Mouse (Mus musculus): ENCODE results near the gene Dock11. TPM values are rescaled to one million over a fixed set of nuclear protein-coding genes. Genes with fewer than 3 reads are reported as not detected.

Gene Dock11
- polyA plus RNA-seq, 1 experiment from 2014 or later, result 15.7 TPM

- H3K4me1 ChIP-seq (ENCODE audit: control insufficient read depth, insufficient read depth, low read length), result no peaks in the 10 kb centered on the region
- no peaks in the 10 kb centered on the region for H3K36me3 ChIP-seq (ENCODE audit: control insufficient read depth, insufficient read depth, low read length)
- H3K9ac ChIP-seq (replicated peaks; ENCODE audit: low read depth, low read length), result no peak overlapping the region
- H3K9me3 ChIP-seq (ENCODE audit: control insufficient read depth, low read length), result no peaks in the 10 kb centered on the region
- H3K27ac ChIP-seq (ENCODE audit: low read depth, low read length), result no peak overlapping the region
- H3K4me3 ChIP-seq (ENCODE audit: low read depth, low read length), result no peak overlapping the region
- no peak for ATAC-seq (ENCODE audit: low read depth)
- H3K27me3 ChIP-seq (ENCODE audit: control insufficient read depth, insufficient read depth, low read length), result no peaks in the 10 kb centered on the region
- H3K4me2 ChIP-seq (ENCODE audit: low read depth, low read length), result no peak overlapping the region
These were observed 44.3 kb downstream of the Dock11 start for GRCm38 (mm10) chrX:35932952-35933351.

GRCm38 (mm10) chrX:35938112-35938511 is 49.5 kb downstream of the Dock11 start:
- ATAC-seq (ENCODE audit: low read depth), result no peak
- no peaks in the 10 kb centered on the region for H3K27me3 ChIP-seq (ENCODE audit: control insufficient read depth, insufficient read depth, low read length)

GRCm38 (mm10) chrX:35946394-35946793 is 57.8 kb downstream of the Dock11 start:
- 84% methylated on average over 1 of the region's 1 CpGs for WGBS
- no peak overlapping the region for H3K27ac ChIP-seq (ENCODE audit: low read depth, low read length)
- H3K9me3 ChIP-seq (ENCODE audit: control insufficient read depth, low read length), result no peaks in the 10 kb centered on the region

More at GRCm38 (mm10) chrX:35938112-35938511, 49.5 kb downstream of the Dock11 start:
- Histone ChIP-seq H3K4me3 (ENCODE audit: low read depth, low read length) (no peak overlapping the region), H3K27ac (ENCODE audit: low read depth, low read length) (no peak overlapping the region), H3K9ac (replicated peaks; ENCODE audit: low read depth, low read length) (no peak overlapping the region), H3K4me1 (ENCODE audit: control insufficient read depth, insufficient read depth, low read length) (no peaks in the 10 kb centered on the region), H3K4me2 (ENCODE audit: low read depth, low read length) (no peak overlapping the region), H3K9me3 (ENCODE audit: control insufficient read depth, low read length) (no peaks in the 10 kb centered on the region), H3K36me3 (ENCODE audit: control insufficient read depth, insufficient read depth, low read length) (no peaks in the 10 kb centered on the region)
- WGBS, result 76% methylated on average over 5 of the region's 5 CpGs

GRCm38 (mm10) chrX:35950135-35950534 is 61.5 kb downstream of the Dock11 start:
- Histone ChIP-seq H3K4me3 (ENCODE audit: low read depth, low read length) (no peak overlapping the region), H3K4me1 (ENCODE audit: control insufficient read depth, insufficient read depth, low read length) (no peaks in the 10 kb centered on the region), H3K27ac (ENCODE audit: low read depth, low read length) (no peak overlapping the region), H3K4me2 (ENCODE audit: low read depth, low read length) (no peak overlapping the region), H3K36me3 (ENCODE audit: control insufficient read depth, insufficient read depth, low read length) (no peaks in the 10 kb centered on the region), H3K9me3 (ENCODE audit: control insufficient read depth, low read length) (no peaks in the 10 kb centered on the region), H3K27me3 (ENCODE audit: control insufficient read depth, insufficient read depth, low read length) (no peaks in the 10 kb centered on the region), H3K9ac (replicated peaks; ENCODE audit: low read depth, low read length) (no peak overlapping the region)
- WGBS, result 75% methylated on average over 4 of the region's 4 CpGs
- no peak for ATAC-seq (ENCODE audit: low read depth)

More at GRCm38 (mm10) chrX:35946394-35946793, 57.8 kb downstream of the Dock11 start:
- H3K27me3 ChIP-seq (ENCODE audit: control insufficient read depth, insufficient read depth, low read length), result no peaks in the 10 kb centered on the region
- no peaks in the 10 kb centered on the region for H3K36me3 ChIP-seq (ENCODE audit: control insufficient read depth, insufficient read depth, low read length)
- H3K4me3 ChIP-seq (ENCODE audit: low read depth, low read length), result no peak overlapping the region
- no peak overlapping the region for H3K4me2 ChIP-seq (ENCODE audit: low read depth, low read length)
- H3K9ac ChIP-seq (replicated peaks; ENCODE audit: low read depth, low read length), result no peak overlapping the region
- no peak for ATAC-seq (ENCODE audit: low read depth)
- no peaks in the 10 kb centered on the region for H3K4me1 ChIP-seq (ENCODE audit: control insufficient read depth, insufficient read depth, low read length)

GRCm38 (mm10) chrX:35951945-35952344 is 63.3 kb downstream of the Dock11 start:
- Histone ChIP-seq H3K4me2 (ENCODE audit: low read depth, low read length) (no peak overlapping the region), H3K4me1 (ENCODE audit: control insufficient read depth, insufficient read depth, low read length) (no peaks in the 10 kb centered on the region), H3K36me3 (ENCODE audit: control insufficient read depth, insufficient read depth, low read length) (no peaks in the 10 kb centered on the region), H3K9me3 (ENCODE audit: control insufficient read depth, low read length) (no peaks in the 10 kb centered on the region), H3K9ac (replicated peaks; ENCODE audit: low read depth, low read length) (no peak overlapping the region), H3K27ac (ENCODE audit: low read depth, low read length) (no peak overlapping the region), H3K27me3 (ENCODE audit: control insufficient read depth, insufficient read depth, low read length) (no peaks in the 10 kb centered on the region), H3K4me3 (ENCODE audit: low read depth, low read length) (no peak overlapping the region)
- WGBS, result 62% methylated on average over 3 of the region's 3 CpGs
- no peak; the same call in 1 of the 2 replicates for ATAC-seq (ENCODE audit: low read depth)

- no peaks in the 10 kb centered on the region for H3K36me3 ChIP-seq (ENCODE audit: control insufficient read depth, insufficient read depth, low read length)
- no peaks in the 10 kb centered on the region for H3K27me3 ChIP-seq (ENCODE audit: control insufficient read depth, insufficient read depth, low read length)
- H3K9ac ChIP-seq (replicated peaks; ENCODE audit: low read depth, low read length), result no peak overlapping the region
- H3K9me3 ChIP-seq (ENCODE audit: control insufficient read depth, low read length), result no peaks in the 10 kb centered on the region
- no peaks in the 10 kb centered on the region for H3K4me1 ChIP-seq (ENCODE audit: control insufficient read depth, insufficient read depth, low read length)
- WGBS, result 54% methylated on average over 4 of the region's 4 CpGs
- H3K4me2 ChIP-seq (ENCODE audit: low read depth, low read length), result no peak overlapping the region
- H3K27ac ChIP-seq (ENCODE audit: low read depth, low read length), result no peak overlapping the region
- no peak for ATAC-seq (ENCODE audit: low read depth)
- no peak overlapping the region for H3K4me3 ChIP-seq (ENCODE audit: low read depth, low read length)
These were observed 64.0 kb downstream of the Dock11 start for GRCm38 (mm10) chrX:35952521-35953095.

GRCm38 (mm10) chrX:35956236-35956635 is 67.6 kb downstream of the Dock11 start:
- Histone ChIP-seq H3K9me3 (ENCODE audit: control insufficient read depth, low read length) (no peaks in the 10 kb centered on the region), H3K27ac (ENCODE audit: low read depth, low read length) (no peak overlapping the region), H3K4me2 (ENCODE audit: low read depth, low read length) (no peak overlapping the region), H3K4me1 (ENCODE audit: control insufficient read depth, insufficient read depth, low read length) (no peaks in the 10 kb centered on the region), H3K36me3 (ENCODE audit: control insufficient read depth, insufficient read depth, low read length) (no peaks in the 10 kb centered on the region), H3K9ac (replicated peaks; ENCODE audit: low read depth, low read length) (no peak overlapping the region), H3K4me3 (ENCODE audit: low read depth, low read length) (no peak overlapping the region), H3K27me3 (ENCODE audit: control insufficient read depth, insufficient read depth, low read length) (no peaks in the 10 kb centered on the region)
- no peak for ATAC-seq (ENCODE audit: low read depth)

GRCm38 (mm10) chrX:35963087-35963486 is 74.5 kb downstream of the Dock11 start:
- no peak for ATAC-seq (ENCODE audit: low read depth)
- WGBS, result 84% methylated on average over 6 of the region's 6 CpGs
- Histone ChIP-seq H3K4me3 (ENCODE audit: low read depth, low read length) (no peak overlapping the region), H3K4me1 (ENCODE audit: control insufficient read depth, insufficient read depth, low read length) (no peaks in the 10 kb centered on the region), H3K36me3 (ENCODE audit: control insufficient read depth, insufficient read depth, low read length) (no peaks in the 10 kb centered on the region), H3K27ac (ENCODE audit: low read depth, low read length) (no peak overlapping the region), H3K27me3 (ENCODE audit: control insufficient read depth, insufficient read depth, low read length) (no peaks in the 10 kb centered on the region), H3K9me3 (ENCODE audit: control insufficient read depth, low read length) (no peaks in the 10 kb centered on the region), H3K4me2 (ENCODE audit: low read depth, low read length) (no peak overlapping the region), H3K9ac (replicated peaks; ENCODE audit: low read depth, low read length) (no peak overlapping the region)

- Histone ChIP-seq H3K9me3 (ENCODE audit: control insufficient read depth, low read length) (no peaks in the 10 kb centered on the region), H3K4me1 (ENCODE audit: control insufficient read depth, insufficient read depth, low read length) (no peaks in the 10 kb centered on the region), H3K9ac (replicated peaks; ENCODE audit: low read depth, low read length) (no peak overlapping the region), H3K36me3 (ENCODE audit: control insufficient read depth, insufficient read depth, low read length) (no peaks in the 10 kb centered on the region), H3K4me3 (ENCODE audit: low read depth, low read length) (no peak overlapping the region), H3K27ac (ENCODE audit: low read depth, low read length) (no peak overlapping the region), H3K27me3 (ENCODE audit: control insufficient read depth, insufficient read depth, low read length) (no peaks in the 10 kb centered on the region), H3K4me2 (ENCODE audit: low read depth, low read length) (no peak overlapping the region)
- WGBS, result 87% methylated on average over 1 of the region's 1 CpGs
- no peak for ATAC-seq (ENCODE audit: low read depth)
These were observed 80.6 kb downstream of the Dock11 start for GRCm38 (mm10) chrX:35969276-35969675.

All from neural tube, embryonic 14.5 days (tissue).